Mouse (Mus musculus): ENCODE measurements around the gene Nmnat1.
A peak's percentile ranks its signal among the peaks of the same experiment; 100 is the strongest.

Gene Nmnat1

GRCm38 (mm10) chr4:149485053-149485824 is at the start of gene Nmnat1, which contains the start of gene Lzic:
Gene Nmnat1, minus strand, starts transcription at chr4:149485202.
Gene Lzic, plus strand, starts transcription at chr4:149485229.
- peak; percentile 82 for DNase-seq (ENCODE audit: low read depth)

GRCm38 (mm10) chr4:149529691-149530090 is 44.7 kb upstream of the Nmnat1 start:
- no peak for DNase-seq (ENCODE audit: low read depth)

GRCm38 (mm10) chr4:149527621-149528354 is 42.8 kb upstream of the Nmnat1 start:
- DNase-seq (ENCODE audit: low read depth): peak; percentile 53

GRCm38 (mm10) chr4:149526330-149526729 is 41.3 kb upstream of the Nmnat1 start:
- no peak for DNase-seq (ENCODE audit: low read depth)

GRCm38 (mm10) chr4:149525811-149526210 is 40.8 kb upstream of the Nmnat1 start:
- DNase-seq (ENCODE audit: low read depth): no peak

- DNase-seq (ENCODE audit: low read depth): no peak
Measured at GRCm38 (mm10) chr4:149525170-149525569, 40.2 kb upstream of the Nmnat1 start.

- DNase-seq (ENCODE audit: low read depth): no peak
Measured at GRCm38 (mm10) chr4:149523961-149524360, 39.0 kb upstream of the Nmnat1 start.

GRCm38 (mm10) chr4:149521258-149521657 is 36.3 kb upstream of the Nmnat1 start:
- DNase-seq (ENCODE audit: low read depth): no peak

- DNase-seq (ENCODE audit: low read depth): no peak
Measured at GRCm38 (mm10) chr4:149518351-149519220, 33.6 kb upstream of the Nmnat1 start.

GRCm38 (mm10) chr4:149517868-149518340 is 32.9 kb upstream of the Nmnat1 start, which contains the start of gene Ctnnbip1:
Gene Ctnnbip1, plus strand, starts transcription at chr4:149518236.
- DNase-seq (ENCODE audit: low read depth): peak; percentile 88

- no peak for DNase-seq (ENCODE audit: low read depth)
Measured at GRCm38 (mm10) chr4:149515706-149516105, 30.7 kb upstream of the Nmnat1 start.

GRCm38 (mm10) chr4:149512072-149512471 is 27.1 kb upstream of the Nmnat1 start:
- DNase-seq (ENCODE audit: low read depth): no peak

GRCm38 (mm10) chr4:149511221-149511646 is 26.2 kb upstream of the Nmnat1 start:
- no peak for DNase-seq (ENCODE audit: low read depth)

- no peak for DNase-seq (ENCODE audit: low read depth)
Measured at GRCm38 (mm10) chr4:149506904-149507303, 21.9 kb upstream of the Nmnat1 start.

GRCm38 (mm10) chr4:149505261-149505967 is 20.4 kb upstream of the Nmnat1 start:
- DNase-seq (ENCODE audit: low read depth): no peak

GRCm38 (mm10) chr4:149504858-149505257 is 19.9 kb upstream of the Nmnat1 start:
- DNase-seq (ENCODE audit: low read depth): no peak

- DNase-seq (ENCODE audit: low read depth): no peak
Measured at GRCm38 (mm10) chr4:149504363-149504762, 19.4 kb upstream of the Nmnat1 start.

GRCm38 (mm10) chr4:149499790-149500189 is 14.8 kb upstream of the Nmnat1 start:
- DNase-seq (ENCODE audit: low read depth): peak; percentile 67

- no peak for DNase-seq (ENCODE audit: low read depth)
Measured at GRCm38 (mm10) chr4:149498901-149499300, 13.9 kb upstream of the Nmnat1 start.

GRCm38 (mm10) chr4:149496612-149497011 is 11.6 kb upstream of the Nmnat1 start:
- peak; percentile 81 for DNase-seq (ENCODE audit: low read depth)

GRCm38 (mm10) chr4:149491151-149491550 is 6.1 kb upstream of the Nmnat1 start:
- no peak for DNase-seq (ENCODE audit: low read depth)
